Mouse (Mus musculus) intestine, embryonic 15.5 days (tissue): ENCODE data around the gene Slc5a3. TPM values are rescaled to one million over a fixed set of nuclear protein-coding genes. Genes with fewer than 3 reads are reported as not detected.

ENCODE experiments used
- ATAC-seq: fragments of 200-750 bp; cut with Nextera tagmentation; 2 replicates; pipeline ENCODE4 v1.8.0; 2017; ENCODE audit warnings: moderate TSS enrichment, moderate library complexity
- H3K27ac ChIP-seq: fragments of 300-500 bp; sonication (generic); 2 replicates; pipeline ENCODE4 v1.5.1; 2015; ENCODE audit warnings: mild to moderate bottlenecking, inconsistent platforms
- H3K27me3 ChIP-seq: fragments of 300-500 bp; sonication (generic); replicated peaks from 2 replicates; pipeline ENCODE4 v1.6.1; 2015; ENCODE audit warnings: inconsistent platforms
- H3K36me3 ChIP-seq: fragments of 300-500 bp; sonication (generic); 2 replicates; pipeline ENCODE4 v1.6.1; 2015; ENCODE audit warnings: inconsistent platforms
- H3K4me1 ChIP-seq: fragments of 300-500 bp; sonication (generic); replicated peaks from 2 replicates; pipeline ENCODE4 v1.6.1; 2015; ENCODE audit warnings: inconsistent platforms
- H3K4me2 ChIP-seq: fragments of 300-500 bp; sonication (generic); replicated peaks from 2 replicates; pipeline ENCODE4 v1.6.1; 2015; ENCODE audit warnings: mild to moderate bottlenecking, inconsistent platforms
- H3K4me3 ChIP-seq: fragments of 300-500 bp; sonication (generic); replicated peaks from 2 replicates; pipeline ENCODE4 v1.5.1; 2015; ENCODE audit warnings: inconsistent platforms
- H3K9ac ChIP-seq: fragments of 300-500 bp; sonication (generic); 2 replicates; pipeline ENCODE4 v1.6.1; 2015; ENCODE audit warnings: inconsistent platforms
- H3K9me3 ChIP-seq: fragments of 300-500 bp; sonication (generic); 2 replicates; pipeline ENCODE4 v1.6.1; 2016; ENCODE audit warnings: inconsistent platforms
- WGBS: fragments of 180-500 bp; shearing (Covaris S2); methylation state at CpG from one replicate; pipeline ENCODE4 v1.1.7; 2015; 5-methylcytosine and 5-hydroxymethylcytosine counted together
- polyA plus RNA-seq: library from polyadenylated mRNA; unstranded; fragments of >200 nt; fragmentation: Nextera tagmentation; extraction: Ambion mirVana; gene quantifications from 2 replicates; pipeline ENCODE4 v1.2.1, GENCODE M21; 2015

Gene Slc5a3
- polyA plus RNA-seq, 1 experiment from 2014 or later: 4.4 TPM

GRCm38 (mm10) chr16:92039966-92040365 is 18.2 kb upstream of the Slc5a3 start:
- H3K4me2 ChIP-seq: no peak overlapping the region
- no peak overlapping the region for H3K9ac ChIP-seq
- no peaks in the 10 kb centered on the region for H3K9me3 ChIP-seq
- no peak overlapping the region for H3K4me3 ChIP-seq
- WGBS: 95% methylated on average over 11 of the region's 11 CpGs
- H3K27me3 ChIP-seq: no peaks in the 10 kb centered on the region
- H3K36me3 ChIP-seq: no peaks in the 10 kb centered on the region
- H3K27ac ChIP-seq: no peak overlapping the region
- no peaks in the 10 kb centered on the region for H3K4me1 ChIP-seq
- ATAC-seq: no peak

GRCm38 (mm10) chr16:92051777-92052310 is 6.3 kb upstream of the Slc5a3 start:
- Histone ChIP-seq H3K9ac (no peak overlapping the region), H3K4me1 (no peaks in the 10 kb centered on the region), H3K27me3 (no peaks in the 10 kb centered on the region), H3K27ac (no peak overlapping the region), H3K4me3 (no peak overlapping the region), H3K4me2 (no peak overlapping the region), H3K9me3 (no peaks in the 10 kb centered on the region), H3K36me3 (no peaks in the 10 kb centered on the region)
- 77% methylated on average over 7 of the region's 7 CpGs for WGBS
- ATAC-seq: peak; percentile 67

- no peak for ATAC-seq
- no peak overlapping the region for H3K4me2 ChIP-seq
- no peak overlapping the region for H3K27ac ChIP-seq
Measured at GRCm38 (mm10) chr16:92052569-92052968, 5.6 kb upstream of the Slc5a3 start.

GRCm38 (mm10) chr16:92056711-92057110 is 1.4 kb upstream of the Slc5a3 start:
- H3K9ac ChIP-seq: no peak overlapping the region
- ATAC-seq: no peak
- H3K4me3 ChIP-seq: no peak overlapping the region
- no peak overlapping the region for H3K4me2 ChIP-seq
- no peaks in the 10 kb centered on the region for H3K27me3 ChIP-seq
- H3K27ac ChIP-seq: no peak overlapping the region
- H3K36me3 ChIP-seq: no peaks in the 10 kb centered on the region
- 47% methylated on average over 2 of the region's 2 CpGs for WGBS
- H3K9me3 ChIP-seq: no peaks in the 10 kb centered on the region
- peaks cover 11% of the 10 kb centered on the region; the same call in 1 of the 2 replicates for H3K4me1 ChIP-seq

More at GRCm38 (mm10) chr16:92052569-92052968, 5.6 kb upstream of the Slc5a3 start:
- no peaks in the 10 kb centered on the region for H3K4me1 ChIP-seq
- 77% methylated on average over 10 of the region's 10 CpGs for WGBS
- no peaks in the 10 kb centered on the region for H3K36me3 ChIP-seq
- no peaks in the 10 kb centered on the region for H3K27me3 ChIP-seq
- H3K9ac ChIP-seq: no peak overlapping the region
- H3K4me3 ChIP-seq: no peak overlapping the region
- no peaks in the 10 kb centered on the region for H3K9me3 ChIP-seq

GRCm38 (mm10) chr16:92057456-92057851 is 668 bp upstream of the Slc5a3 start:
- 2% methylated on average over 11 of the region's 11 CpGs for WGBS
- H3K4me2 ChIP-seq: peak overlapping the region; percentile 86
- H3K9ac ChIP-seq: peak overlapping the region; percentile 74
- no peaks in the 10 kb centered on the region for H3K9me3 ChIP-seq
- H3K27ac ChIP-seq: peak overlapping the region; percentile 87
- H3K27me3 ChIP-seq: no peaks in the 10 kb centered on the region
- peak; percentile 48 for ATAC-seq
- H3K4me3 ChIP-seq: peak overlapping the region; percentile 88
- H3K4me1 ChIP-seq: peaks cover 11% of the 10 kb centered on the region; the same call in 1 of the 2 replicates
- no peaks in the 10 kb centered on the region for H3K36me3 ChIP-seq

GRCm38 (mm10) chr16:92058644-92059620 is 810 bp downstream of the Slc5a3 start:
- H3K36me3 ChIP-seq: no peaks in the 10 kb centered on the region
- H3K27ac ChIP-seq: peak overlapping the region; percentile 87; the same call in 1 of the 2 replicates
- peak overlapping the region; percentile 74 for H3K9ac ChIP-seq
- WGBS: 2% methylated on average over 55 of the region's 63 CpGs
- ATAC-seq: no peak; the same call in 1 of the 2 replicates
- peak overlapping the region; percentile 88 for H3K4me3 ChIP-seq
- H3K27me3 ChIP-seq: no peaks in the 10 kb centered on the region
- H3K4me2 ChIP-seq: peak overlapping the region; percentile 86
- peaks cover 11% of the 10 kb centered on the region; the same call in 1 of the 2 replicates for H3K4me1 ChIP-seq
- H3K9me3 ChIP-seq: no peaks in the 10 kb centered on the region

- Histone ChIP-seq H3K4me2 (peak overlapping the region; percentile 14; the same call in 1 of the 2 replicates), H3K9me3 (no peaks in the 10 kb centered on the region), H3K27ac (no peak overlapping the region), H3K4me1 (peaks cover 11% of the 10 kb centered on the region; the same call in 1 of the 2 replicates), H3K36me3 (peaks cover 3% of the 10 kb centered on the region; the same call in 1 of the 2 replicates), H3K27me3 (no peaks in the 10 kb centered on the region), H3K4me3 (no peak overlapping the region), H3K9ac (no peak overlapping the region)
- no peak for ATAC-seq
- 74% methylated on average over 3 of the region's 3 CpGs for WGBS
Measured at GRCm38 (mm10) chr16:92060213-92060612, 2.1 kb downstream of the Slc5a3 start.

GRCm38 (mm10) chr16:92061586-92061985 is 3.5 kb downstream of the Slc5a3 start:
- no peak overlapping the region for H3K27ac ChIP-seq
- H3K27me3 ChIP-seq: no peaks in the 10 kb centered on the region
- ATAC-seq: no peak
- 94% methylated on average over 7 of the region's 7 CpGs for WGBS
- no peak overlapping the region for H3K4me2 ChIP-seq
- H3K4me3 ChIP-seq: no peak overlapping the region
- no peak overlapping the region for H3K9ac ChIP-seq
- H3K36me3 ChIP-seq: peaks cover 3% of the 10 kb centered on the region; the same call in 1 of the 2 replicates
- H3K4me1 ChIP-seq: peaks cover 11% of the 10 kb centered on the region; the same call in 1 of the 2 replicates
- no peaks in the 10 kb centered on the region for H3K9me3 ChIP-seq

- peaks cover 3% of the 10 kb centered on the region; the same call in 1 of the 2 replicates for H3K36me3 ChIP-seq
- no peaks in the 10 kb centered on the region for H3K9me3 ChIP-seq
- H3K9ac ChIP-seq: no peak overlapping the region
- no peak for ATAC-seq
- H3K27ac ChIP-seq: no peak overlapping the region
- H3K27me3 ChIP-seq: no peaks in the 10 kb centered on the region
- no peak overlapping the region for H3K4me3 ChIP-seq
- H3K4me1 ChIP-seq: peaks cover 11% of the 10 kb centered on the region; the same call in 1 of the 2 replicates
- 97% methylated on average over 1 of the region's 1 CpGs for WGBS
- no peak overlapping the region for H3K4me2 ChIP-seq
Measured at GRCm38 (mm10) chr16:92062832-92063231, 4.7 kb downstream of the Slc5a3 start.

- WGBS: 88% methylated on average over 2 of the region's 2 CpGs
- H3K9me3 ChIP-seq: no peaks in the 10 kb centered on the region
- no peak overlapping the region for H3K4me2 ChIP-seq
- H3K9ac ChIP-seq: no peak overlapping the region
- no peaks in the 10 kb centered on the region for H3K27me3 ChIP-seq
- peaks cover 5% of the 10 kb centered on the region for H3K36me3 ChIP-seq
- no peak overlapping the region for H3K4me3 ChIP-seq
- peaks cover 8% of the 10 kb centered on the region; the same call in 1 of the 2 replicates for H3K4me1 ChIP-seq
- ATAC-seq: no peak
- H3K27ac ChIP-seq: no peak overlapping the region
Measured at GRCm38 (mm10) chr16:92064801-92065200, 6.7 kb downstream of the Slc5a3 start.

GRCm38 (mm10) chr16:92070338-92070737 is 12.2 kb downstream of the Slc5a3 start:
- Histone ChIP-seq H3K4me3 (no peak overlapping the region), H3K36me3 (peaks cover 4% of the 10 kb centered on the region; the same call in 1 of the 2 replicates), H3K9me3 (no peaks in the 10 kb centered on the region), H3K9ac (no peak overlapping the region), H3K27ac (no peak overlapping the region), H3K4me2 (no peak overlapping the region), H3K4me1 (no peaks in the 10 kb centered on the region), H3K27me3 (no peaks in the 10 kb centered on the region)
- 75% methylated on average over 8 of the region's 8 CpGs for WGBS
- ATAC-seq: no peak

- Histone ChIP-seq H3K9ac (no peak overlapping the region), H3K4me2 (no peak overlapping the region), H3K9me3 (no peaks in the 10 kb centered on the region), H3K4me3 (no peak overlapping the region), H3K27ac (no peak overlapping the region), H3K27me3 (no peaks in the 10 kb centered on the region), H3K4me1 (no peaks in the 10 kb centered on the region), H3K36me3 (0 out of 2 replicates have a peak, but pooled peaks cover 4% of the 10 kb centered on the region)
- 93% methylated on average over 8 of the region's 8 CpGs for WGBS
- no peak for ATAC-seq
Measured at GRCm38 (mm10) chr16:92076797-92077196, 18.7 kb downstream of the Slc5a3 start.
